Mouse (Mus musculus) lung, postnatal 25 days (tissue): Measurements from ENCODE around the gene Gm20852.
"Not testable (repeated sequence)": the region's sequence is repeated elsewhere in the genome, so short reads cannot be mapped to it uniquely, and the experiment has no call there.

Experiments
- DNase-seq: peaks from one replicate; pipeline ENCODE4 v3.0.0; 2022; ENCODE audit warnings: low spot score

The Gm20852 gene

GRCm38 (mm10) chrY:66742023-66742422, at the start of gene Gm20852:
TSS of gene Gm20852 (minus strand) at chrY:66742123.
- DNase-seq = not testable (repeated sequence)
